Mouse (Mus musculus): Measurements from ENCODE around the gene Actg2.

Actg2 gene

DNA sequence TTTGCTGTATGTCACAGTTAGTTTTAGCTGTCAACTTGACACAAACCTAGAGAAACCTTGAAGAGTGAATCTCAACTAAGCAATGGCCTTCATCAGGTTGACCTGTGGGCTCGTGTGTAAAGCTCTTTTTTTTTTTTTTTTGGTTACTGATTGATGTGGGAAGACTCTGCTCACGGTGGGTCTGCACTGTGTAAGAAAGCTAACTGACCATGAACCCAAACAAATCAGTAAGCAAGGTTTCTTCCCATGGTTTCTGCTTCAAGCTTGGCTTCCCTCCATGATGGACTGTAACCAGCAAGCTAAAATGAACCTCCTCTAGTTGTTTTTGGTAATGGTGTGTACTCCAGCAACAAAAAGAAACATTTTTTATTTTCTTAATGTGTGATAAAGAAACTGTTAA lies 56.9 kb downstream of the Actg2 start:
- DNase-seq (ENCODE audit: low spot score): no peak

GRCm38 (mm10) chr6:83478628-83479027 lies 57.4 kb downstream of the Actg2 start:
- DNase-seq (ENCODE audit: low spot score): no peak

- DNase-seq (ENCODE audit: low spot score): no peak
Observed at GRCm38 (mm10) chr6:83478217-83478616, 57.8 kb downstream of the Actg2 start.

DNA sequence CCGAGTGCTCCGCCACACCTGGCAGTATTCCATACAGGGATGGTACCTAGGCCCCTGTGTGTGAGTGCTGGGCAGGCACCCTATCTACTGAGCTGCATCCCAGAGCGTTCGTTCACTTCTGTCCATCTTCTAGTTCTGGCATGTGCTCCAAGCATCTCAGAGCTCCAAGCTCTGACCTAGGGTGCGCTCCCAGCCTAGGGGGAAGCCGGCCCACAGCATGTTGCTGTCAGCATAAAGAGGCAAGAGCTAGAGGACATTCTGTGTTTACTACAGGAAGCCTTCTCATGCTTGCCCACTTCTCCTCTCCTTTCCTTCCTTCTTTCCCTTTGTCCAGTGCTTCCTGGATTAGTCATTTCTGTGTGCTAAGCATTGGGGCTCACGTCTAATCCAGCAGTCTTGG lies 60.6 kb downstream of the Actg2 start:
- DNase-seq (ENCODE audit: low spot score): no peak

- DNase-seq (ENCODE audit: low spot score): no peak
Observed at GRCm38 (mm10) chr6:83473240-83473639, 62.8 kb downstream of the Actg2 start.

DNA sequence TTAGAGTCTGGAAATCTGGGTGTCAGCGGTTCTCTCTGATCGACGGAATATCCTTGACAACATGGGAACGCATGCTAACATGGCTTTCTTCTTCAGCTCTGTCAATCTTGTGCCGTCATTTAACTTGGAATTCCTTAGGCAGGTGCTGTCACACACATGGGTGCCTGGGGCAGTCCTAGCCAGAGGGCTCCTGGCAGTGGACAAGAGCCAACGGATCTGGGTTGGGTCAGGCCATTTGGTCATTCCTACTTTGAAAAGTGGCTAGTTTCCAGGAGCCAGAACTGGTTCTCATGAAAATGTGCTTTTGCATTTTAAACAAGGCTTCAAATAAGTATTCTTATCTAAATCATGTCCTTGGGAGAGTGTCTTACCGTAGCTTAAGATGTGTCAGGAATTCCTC lies 64.3 kb downstream of the Actg2 start:
- DNase-seq (ENCODE audit: low spot score): no peak

GRCm38 (mm10) chr6:83464011-83464410 lies 72.1 kb downstream of the Actg2 start:
- DNase-seq (ENCODE audit: low spot score): no peak

Data from left cerebral cortex, adult 11 months (tissue).